8 mouse cellular contexts compared by ENCODE assay signal in the genomic region with DNA sequence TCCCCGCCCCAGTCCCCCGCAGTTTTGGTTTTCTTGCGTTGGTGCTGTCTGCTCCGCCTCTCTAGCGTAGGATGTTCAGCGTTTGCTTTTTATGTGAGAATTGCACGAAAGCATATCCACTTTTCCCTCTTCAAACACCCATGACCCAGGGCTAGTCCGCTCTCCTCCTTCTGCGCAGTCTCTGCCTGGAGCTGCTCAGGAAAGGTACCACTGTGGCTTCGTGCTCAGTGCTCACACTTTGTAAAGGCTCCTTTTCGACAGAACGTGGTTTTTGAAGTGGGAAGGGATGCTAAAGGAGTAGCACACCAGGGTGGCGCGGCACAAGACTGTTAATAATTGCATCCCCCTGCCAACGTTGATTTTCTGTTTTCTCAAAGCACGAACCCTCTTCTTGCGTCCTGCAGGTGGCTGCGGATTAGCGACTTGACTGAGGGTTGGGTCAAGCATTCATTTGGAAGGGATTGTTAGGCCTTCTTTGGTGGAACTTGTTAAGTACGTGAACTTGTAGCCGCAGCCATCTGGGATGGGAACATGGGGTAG. TPM values are rescaled to one million over a fixed set of nuclear protein-coding genes. Genes with fewer than 3 reads are reported as not detected.
DNase-seq lines count a peak whose midpoint lies in the region; ATAC-seq and TF ChIP-seq lines count a peak whose summit lies in the region.

No protein-coding gene starts in this region.

- 0% methylated on average over 21 of the region's 21 CpGs for WGBS in forebrain, embryonic 13.5 days
- WGBS in liver, embryonic 15.5 days (ENCODE audit: insufficient replicate concordance): 1% methylated on average over 21 of the region's 21 CpGs

- peaks cover 36% of the 10 kb centered on the region for H3K36me3 ChIP-seq in E14TG2a.4 (ENCODE audit: insufficient read depth, low read length)
- H3K36me3 ChIP-seq in forebrain, embryonic 13.5 days (ENCODE audit: poor library complexity, severe bottlenecking): peaks cover 21% of the 10 kb centered on the region
- H3K36me3 ChIP-seq in liver, embryonic 15.5 days (replicated peaks): peaks cover 23% of the 10 kb centered on the region; the same call in 1 of the 2 replicates

- H3K4me1 ChIP-seq in E14TG2a.4 (replicated peaks; ENCODE audit: low read depth, low read length): peaks cover 34% of the 10 kb centered on the region
- H3K4me1 ChIP-seq in forebrain, embryonic 13.5 days: peaks cover 22% of the 10 kb centered on the region
- peaks cover 47% of the 10 kb centered on the region for H3K4me1 ChIP-seq in liver, embryonic 15.5 days (replicated peaks)

- peak overlapping the region; percentile 97 for H3K27ac ChIP-seq in forebrain, embryonic 13.5 days
- peak overlapping the region; percentile 100 for H3K27ac ChIP-seq in liver, embryonic 15.5 days (replicated peaks)

- TF ChIP-seq CTCF in E14TG2a.4 (conservative IDR thresholded peaks at IDR 0.05; ENCODE audit: low read length): no peak; the same call in 1 of the 2 replicates

- no peaks in the 10 kb centered on the region for H3K27me3 ChIP-seq in E14TG2a.4 (ENCODE audit: insufficient read depth, low read length)
- H3K27me3 ChIP-seq in forebrain, embryonic 13.5 days: no peaks in the 10 kb centered on the region
- H3K27me3 ChIP-seq in liver, embryonic 15.5 days: no peaks in the 10 kb centered on the region

- DNase-seq in cerebellum, adult 9-10 months: no peak
- no peak for DNase-seq in frontal cortex, adult 2 months (ENCODE audit: extremely low spot score in 1 of 2, low spot score in 1 of 2)
- DNase-seq in left cerebral cortex, adult 11 months (ENCODE audit: low spot score): no peak
- no peak for DNase-seq in kidney, postnatal 25 days

- peak overlapping the region; percentile 77 for H3K9ac ChIP-seq in forebrain, embryonic 13.5 days
- H3K9ac ChIP-seq in liver, embryonic 15.5 days: peak overlapping the region; percentile 77

- no peaks in the 10 kb centered on the region for H3K9me3 ChIP-seq in E14TG2a.4 (ENCODE audit: low read length)
- no peaks in the 10 kb centered on the region for H3K9me3 ChIP-seq in forebrain, embryonic 13.5 days (replicated peaks)
- no peaks in the 10 kb centered on the region for H3K9me3 ChIP-seq in liver, embryonic 15.5 days (replicated peaks)

- peak; percentile 56; the same call in 1 of the 2 replicates for ATAC-seq in cerebellum, adult (ENCODE audit: insufficient number of reproducible peaks, low FRiP score, low TSS enrichment)
- no peak for ATAC-seq in forebrain, embryonic 13.5 days
- ATAC-seq in liver, embryonic 15.5 days (ENCODE audit: insufficient read depth): no peak; the same call in 1 of the 2 replicates

- H3K4me3 ChIP-seq in E14TG2a.4 (replicated peaks; ENCODE audit: low read length): peak overlapping the region; percentile 89
- H3K4me3 ChIP-seq in forebrain, embryonic 13.5 days: peak overlapping the region; percentile 57
- H3K4me3 ChIP-seq in liver, embryonic 15.5 days (replicated peaks): peak overlapping the region; percentile 78

- H3K4me2 ChIP-seq in forebrain, embryonic 13.5 days: peak overlapping the region; percentile 88
- peak overlapping the region; percentile 87 for H3K4me2 ChIP-seq in liver, embryonic 15.5 days

RNA-seq across cellular contexts. Expression of a gene that starts 0.3 kb away (rescaled TPM):
- 122 TPM in 2 replicates for polyA plus RNA-seq in forebrain, embryonic 13.5 days (2015; fragmentation: Nextera tagmentation; extraction: Ambion mirVana)
- 37.5 and 39.0 TPM in 2 replicates for polyA plus RNA-seq in liver, embryonic 15.5 days (2015; fragmentation: Nextera tagmentation; extraction: Ambion mirVana)
- polyA plus RNA-seq in frontal cortex, adult 2 months (2012; rRNA removed): 86.0 and 101 TPM in 2 replicates

RNA-seq across cellular contexts. Expression of a gene that starts 0.7 kb away (rescaled TPM):
- polyA plus RNA-seq in forebrain, embryonic 13.5 days (2015; fragmentation: Nextera tagmentation; extraction: Ambion mirVana): 42.1 and 43.1 TPM in 2 replicates
- polyA plus RNA-seq in liver, embryonic 15.5 days (2015; fragmentation: Nextera tagmentation; extraction: Ambion mirVana): 15.7 and 16.5 TPM in 2 replicates
- 26.5 and 27.2 TPM in 2 replicates for polyA plus RNA-seq in frontal cortex, adult 2 months (2012; rRNA removed)

RNA-seq across cellular contexts. Expression of a gene that starts 51.6 kb away (rescaled TPM):
- 69.3 and 71.3 TPM in 2 replicates for polyA plus RNA-seq in forebrain, embryonic 13.5 days (2015; fragmentation: Nextera tagmentation; extraction: Ambion mirVana)
- 5.6 and 6.6 TPM in 2 replicates for polyA plus RNA-seq in liver, embryonic 15.5 days (2015; fragmentation: Nextera tagmentation; extraction: Ambion mirVana)
- 46.3 and 53.3 TPM in 2 replicates for polyA plus RNA-seq in frontal cortex, adult 2 months (2012; rRNA removed)
